Mouse (Mus musculus) CD4-positive helper T cell, adult 2 months (primary cell): ENCODE measurements around the gene Hist1h4b.
"Not testable (repeated sequence)": the region's sequence is repeated elsewhere in the genome, so short reads cannot be mapped to it uniquely, and the experiment has no call there.

Source experiments
- DNase-seq: peaks from one replicate; pipeline ENCODE4 v3.0.0-alpha.2; 2012; ENCODE audit warnings: low read depth, missing footprints, low spot score

Hist1h4b gene

GRCm38 (mm10) chr13:23756790-23757189, at the start of gene Hist1h4b:
TSS of gene Hist1h4b (plus strand) at chr13:23757013.
- DNase-seq: peak; percentile 92

GRCm38 (mm10) chr13:23708041-23708440, 48.8 kb upstream of the Hist1h4b start:
- DNase-seq: no peak

- DNase-seq: no peak
These were observed 48.2 kb upstream of the Hist1h4b start for GRCm38 (mm10) chr13:23708654-23709053.

GRCm38 (mm10) chr13:23709714-23710373, 47.0 kb upstream of the Hist1h4b start:
- DNase-seq: no peak

GRCm38 (mm10) chr13:23710374-23711089, 46.3 kb upstream of the Hist1h4b start, which contains the start of gene Hfe:
TSS of gene Hfe (minus strand) at chr13:23710854.
- peak; percentile 83 for DNase-seq

- DNase-seq: no peak
These were observed 40.4 kb upstream of the Hist1h4b start for GRCm38 (mm10) chr13:23716261-23717042.

- DNase-seq: no peak
These were observed 39.6 kb upstream of the Hist1h4b start for GRCm38 (mm10) chr13:23717176-23717575.

- DNase-seq: not testable (repeated sequence)
These were observed 39.1 kb upstream of the Hist1h4b start for GRCm38 (mm10) chr13:23717593-23718245.

GRCm38 (mm10) chr13:23724239-23724638, 32.6 kb upstream of the Hist1h4b start:
- no peak for DNase-seq

GRCm38 (mm10) chr13:23725213-23725612, 31.6 kb upstream of the Hist1h4b start:
- DNase-seq: no peak

GRCm38 (mm10) chr13:23728472-23729191, 28.2 kb upstream of the Hist1h4b start:
- no peak for DNase-seq

- DNase-seq: no peak
These were observed 27.7 kb upstream of the Hist1h4b start for GRCm38 (mm10) chr13:23729192-23729525.

- DNase-seq: no peak
These were observed 27.1 kb upstream of the Hist1h4b start for GRCm38 (mm10) chr13:23729706-23730105.

- DNase-seq: no peak
These were observed 26.3 kb upstream of the Hist1h4b start for GRCm38 (mm10) chr13:23730479-23730878.

GRCm38 (mm10) chr13:23732156-23732804, 24.5 kb upstream of the Hist1h4b start:
- DNase-seq: peak; percentile 64

- no peak for DNase-seq
These were observed 19.7 kb upstream of the Hist1h4b start for GRCm38 (mm10) chr13:23737091-23737490.

GRCm38 (mm10) chr13:23738041-23738440, 18.8 kb upstream of the Hist1h4b start:
- DNase-seq: no peak

- peak; percentile 95 for DNase-seq
These were observed 18.1 kb upstream of the Hist1h4b start, which contains the start of gene Hist1h1c for GRCm38 (mm10) chr13:23738677-23739068. TSS of gene Hist1h1c (plus strand) at chr13:23738808.

- peak; percentile 94 for DNase-seq
These were observed 17.5 kb upstream of the Hist1h4b start for GRCm38 (mm10) chr13:23739069-23739921.

GRCm38 (mm10) chr13:23739922-23740252, 16.9 kb upstream of the Hist1h4b start:
- peak; percentile 92 for DNase-seq
